Mouse (Mus musculus) liver, embryonic 14.5 days (tissue): ENCODE data around the gene Atf3.

Source experiments
- CTCF ChIP-seq: IDR thresholded peaks from 2 replicates; pipeline ENCODE4 v1.5.1; 2016; ENCODE audit warnings: antibody characterized with exemption, low read depth, control low read depth
- EP300 ChIP-seq: IDR thresholded peaks from 2 replicates; pipeline ENCODE4 v1.6.1; 2016; ENCODE audit warnings: antibody characterized with exemption, low read depth

DNA sequence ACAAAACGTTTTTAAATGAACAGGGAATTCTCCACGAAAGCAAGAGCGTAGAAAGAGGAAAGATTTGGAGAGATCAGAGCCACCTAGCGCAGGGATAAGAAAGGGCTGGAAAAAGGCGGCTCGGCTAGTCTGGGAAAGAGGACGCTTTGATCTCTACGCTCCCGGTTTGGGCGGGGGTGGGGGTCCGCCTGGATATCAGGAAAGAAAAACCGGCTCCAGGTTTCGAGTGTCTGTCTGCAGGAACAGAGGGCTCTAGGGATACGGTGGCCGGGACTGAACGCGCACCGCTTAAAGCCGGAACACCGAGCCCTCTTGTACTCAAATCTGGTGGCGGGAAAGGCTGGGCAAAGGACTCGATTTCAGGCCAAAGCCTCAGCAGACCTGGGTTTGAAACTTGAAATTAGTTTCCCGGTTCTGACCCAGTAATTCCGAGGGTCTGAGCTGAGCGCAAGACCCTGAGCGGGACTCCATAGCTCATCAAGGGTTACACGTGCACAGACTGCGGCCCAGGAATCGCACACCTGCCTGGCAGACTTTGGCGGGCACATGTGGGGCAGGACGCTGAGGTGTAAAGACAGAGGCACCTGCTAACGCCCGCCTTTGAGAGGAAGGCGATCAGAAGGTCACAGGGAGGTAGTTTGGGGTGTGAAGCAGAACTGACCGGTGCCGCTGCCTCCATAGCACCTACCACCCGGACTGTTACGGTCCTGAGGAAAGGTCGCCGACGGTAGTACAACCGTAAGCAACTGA lies 33.6 kb downstream of the Atf3 start:
- no peak for TF ChIP-seq EP300
- TF ChIP-seq CTCF: no peak
